Mouse (Mus musculus): Measurements from ENCODE around the gene Pheta1. TPM values are rescaled to one million over a fixed set of nuclear protein-coding genes. Genes with fewer than 3 reads are reported as not detected.

Pheta1 gene
- polyA plus RNA-seq (2012; rRNA removed) = 12.9 and 13.2 TPM in 2 replicates

DNA sequence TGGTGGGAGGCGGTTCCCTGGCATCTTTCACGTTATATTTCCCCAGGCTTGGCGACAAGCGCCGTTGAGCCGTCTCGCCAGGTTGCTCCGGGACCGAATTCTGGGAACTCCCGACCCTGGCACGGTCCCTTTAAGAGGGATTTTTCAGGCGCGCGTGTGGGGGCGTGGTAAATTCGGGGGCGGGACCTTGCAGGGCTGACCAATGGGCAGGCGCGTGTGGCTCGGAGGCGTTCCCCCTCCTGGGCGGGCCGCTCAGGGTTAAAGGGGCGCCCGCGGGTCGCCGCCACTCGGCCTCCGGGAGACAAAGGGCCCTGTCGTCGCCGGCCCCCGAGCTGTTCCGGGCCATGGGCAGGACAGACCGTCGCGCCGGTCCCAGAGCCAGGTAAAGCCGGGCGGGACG lies at the start of gene Pheta1:
Pheta1 (plus strand) TSS at position 242 of the 400 bp plus-strand sequence.
- Histone ChIP-seq H3K4me3 (ENCODE audit: insufficient read depth, low read length) (peak within 1 kb of the TSS; percentile 40), H3K4me1 (ENCODE audit: control insufficient read depth, insufficient read depth, low read length) (0 out of 2 replicates have a peak, but pooled peaks cover 2% of the 10 kb centered on the region), H3K27ac (ENCODE audit: insufficient read depth, low read length) (no peak within 1 kb of the TSS)
- TF ChIP-seq POLR2A (IDR thresholded peaks at IDR 0.05; ENCODE audit: extremely low read depth, insufficient read depth, low read length) (peak; percentile 60; the same call in 1 of the 2 replicates), CTCF (IDR thresholded peaks at IDR 0.05; ENCODE audit: extremely low read depth, insufficient read depth, low read length) (no peak)

DNA sequence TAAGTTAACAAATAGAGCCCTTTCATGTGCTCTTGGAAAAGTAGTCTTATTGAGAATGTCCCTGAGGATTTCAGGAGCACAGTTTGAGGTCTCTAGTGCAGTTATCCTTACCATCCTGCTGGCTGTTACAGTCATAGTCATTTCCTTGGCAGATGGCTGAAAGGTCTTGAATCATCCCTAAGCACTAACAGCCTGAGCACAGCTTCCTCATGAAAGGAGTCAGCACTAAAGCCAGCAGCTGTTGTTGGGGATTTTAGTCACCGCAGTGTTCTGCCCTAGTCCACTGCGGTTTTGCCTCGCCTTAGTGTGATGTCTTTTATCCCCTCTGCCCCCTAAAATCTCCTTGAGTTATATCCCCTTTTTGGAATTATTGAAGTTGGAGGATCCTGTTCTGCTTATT lies 41.6 kb upstream of the Pheta1 start:
- no peak overlapping the region for H3K27ac ChIP-seq (ENCODE audit: insufficient read depth, low read length)
- H3K4me3 ChIP-seq (ENCODE audit: insufficient read depth, low read length) = no peak overlapping the region
- peaks cover 14% of the 10 kb centered on the region for H3K4me1 ChIP-seq (ENCODE audit: control insufficient read depth, insufficient read depth, low read length)
- TF ChIP-seq POLR2A (IDR thresholded peaks at IDR 0.05; ENCODE audit: extremely low read depth, insufficient read depth, low read length) (no peak), CTCF (IDR thresholded peaks at IDR 0.05; ENCODE audit: extremely low read depth, insufficient read depth, low read length) (no peak)

DNA sequence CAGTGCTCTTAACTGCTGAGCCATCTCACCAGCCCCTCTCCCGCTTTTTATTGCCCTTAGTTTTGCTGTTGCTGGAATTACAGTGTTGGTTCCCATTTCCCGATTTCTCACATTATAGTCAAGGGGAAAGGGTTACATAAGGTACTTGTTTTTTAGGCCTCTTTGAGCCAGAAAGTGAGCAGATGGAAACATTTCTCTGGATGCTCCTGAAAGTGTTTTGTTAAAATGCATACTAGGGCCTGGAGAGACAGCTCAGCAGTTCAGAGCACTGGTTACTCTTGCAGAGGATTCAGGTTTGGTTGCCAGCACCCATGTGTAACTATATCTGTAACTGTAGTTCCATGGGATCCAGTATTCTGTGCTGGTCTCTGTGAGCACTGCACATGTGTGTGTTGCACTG lies 40.6 kb upstream of the Pheta1 start:
- Histone ChIP-seq H3K4me1 (ENCODE audit: control insufficient read depth, insufficient read depth, low read length) (peaks cover 16% of the 10 kb centered on the region), H3K4me3 (ENCODE audit: insufficient read depth, low read length) (no peak overlapping the region), H3K27ac (ENCODE audit: insufficient read depth, low read length) (no peak overlapping the region)
- no peak for TF ChIP-seq POLR2A (IDR thresholded peaks at IDR 0.05; ENCODE audit: extremely low read depth, insufficient read depth, low read length)
- no peak for TF ChIP-seq CTCF (IDR thresholded peaks at IDR 0.05; ENCODE audit: extremely low read depth, insufficient read depth, low read length)

DNA sequence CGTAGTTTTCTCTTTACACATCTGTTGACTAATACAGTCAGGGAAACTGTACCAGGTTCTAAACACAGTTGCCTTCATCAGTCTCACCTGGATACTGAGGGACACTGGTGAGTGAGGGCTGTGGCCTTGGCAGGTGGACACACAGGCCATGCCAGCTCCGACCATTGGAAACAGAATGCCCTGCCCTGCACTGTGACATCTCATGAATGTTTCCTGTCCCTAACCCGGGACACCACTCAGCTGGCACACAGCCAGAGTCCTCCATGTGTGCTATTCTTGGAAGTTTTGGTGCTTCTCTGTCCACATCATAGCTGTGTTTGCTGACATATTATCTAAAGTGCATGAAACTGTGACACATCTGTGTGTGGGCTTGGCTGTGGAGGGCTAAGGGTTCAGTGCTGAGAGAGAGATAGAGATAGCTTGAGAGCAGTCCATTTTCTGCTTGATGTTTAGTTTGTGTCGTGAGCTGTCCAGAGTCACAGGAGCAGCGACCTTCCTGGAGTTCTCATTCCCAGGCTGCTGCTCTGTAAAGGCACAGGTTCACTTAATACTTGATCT lies 39.0 kb upstream of the Pheta1 start:
- H3K27ac ChIP-seq (ENCODE audit: insufficient read depth, low read length) = no peak overlapping the region
- H3K4me1 ChIP-seq (ENCODE audit: control insufficient read depth, insufficient read depth, low read length) = peaks cover 14% of the 10 kb centered on the region
- TF ChIP-seq POLR2A (IDR thresholded peaks at IDR 0.05; ENCODE audit: extremely low read depth, insufficient read depth, low read length) (no peak), CTCF (IDR thresholded peaks at IDR 0.05; ENCODE audit: extremely low read depth, insufficient read depth, low read length) (no peak)
- H3K4me3 ChIP-seq (ENCODE audit: insufficient read depth, low read length) = no peak overlapping the region

DNA sequence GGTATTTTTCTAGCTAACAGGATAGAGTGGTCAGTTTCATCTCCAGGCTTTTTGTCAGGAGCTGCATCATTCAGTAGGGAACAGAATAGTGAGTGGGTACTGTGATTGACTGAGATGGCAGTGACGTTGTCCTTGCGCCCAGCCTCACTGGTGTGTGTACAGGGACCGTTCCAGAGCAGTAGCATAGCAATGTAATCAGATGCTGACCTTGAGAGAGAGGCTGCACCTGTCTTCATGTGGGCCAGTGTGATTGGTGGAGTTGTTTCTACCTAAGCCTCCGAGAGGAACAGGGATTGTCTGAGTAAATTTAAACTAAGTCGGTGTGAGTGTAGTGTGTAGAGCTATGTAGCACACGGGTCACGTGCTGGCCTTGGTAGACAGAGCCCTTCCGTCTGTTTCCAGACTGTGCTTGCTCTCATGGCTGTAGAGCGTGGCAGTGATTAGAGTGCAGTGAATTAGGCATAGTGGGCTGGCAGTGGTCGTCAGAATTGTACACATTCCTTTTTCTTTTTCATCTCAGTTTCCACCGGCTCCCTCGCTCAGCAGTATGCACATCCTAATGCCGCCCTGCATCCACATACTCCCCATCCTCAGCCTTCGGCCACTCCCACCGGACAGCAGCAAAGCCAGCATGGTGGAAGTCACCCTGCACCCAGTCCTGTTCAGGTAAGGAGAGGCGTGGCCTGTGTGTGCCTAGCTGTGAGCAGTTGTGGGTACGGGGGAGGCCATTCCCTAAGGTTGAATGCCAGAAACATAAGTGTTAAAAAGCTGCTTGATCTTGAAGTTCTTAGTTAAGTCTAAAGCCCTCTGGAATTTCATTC lies 38.2 kb upstream of the Pheta1 start:
- no peak for TF ChIP-seq POLR2A (IDR thresholded peaks at IDR 0.05; ENCODE audit: extremely low read depth, insufficient read depth, low read length)
- no peak for TF ChIP-seq CTCF (IDR thresholded peaks at IDR 0.05; ENCODE audit: extremely low read depth, insufficient read depth, low read length)
- peaks cover 14% of the 10 kb centered on the region for H3K4me1 ChIP-seq (ENCODE audit: control insufficient read depth, insufficient read depth, low read length)
- H3K27ac ChIP-seq (ENCODE audit: insufficient read depth, low read length) = no peak overlapping the region
- no peak overlapping the region for H3K4me3 ChIP-seq (ENCODE audit: insufficient read depth, low read length)

DNA sequence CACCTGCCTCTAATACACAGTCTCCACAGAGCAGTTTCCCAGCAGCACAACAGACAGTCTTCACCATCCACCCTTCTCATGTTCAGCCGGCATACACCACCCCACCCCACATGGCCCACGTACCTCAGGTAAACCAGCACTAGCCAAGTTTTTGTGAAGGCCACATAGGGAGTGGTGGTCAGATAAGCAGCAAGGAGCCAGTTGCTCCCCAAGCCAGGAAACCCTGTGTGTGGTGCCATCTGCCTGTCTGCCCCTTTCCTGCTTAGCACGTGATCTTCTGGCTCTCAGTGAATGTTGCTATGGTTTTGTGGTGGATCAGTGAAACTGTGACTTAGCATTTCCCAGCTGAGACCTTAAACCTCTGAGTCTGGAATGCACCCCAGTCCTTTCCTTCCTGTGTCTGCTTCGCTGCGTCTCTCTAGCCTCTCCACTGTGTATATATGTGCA lies 37.3 kb upstream of the Pheta1 start:
- TF ChIP-seq CTCF (IDR thresholded peaks at IDR 0.05; ENCODE audit: extremely low read depth, insufficient read depth, low read length) (no peak), POLR2A (IDR thresholded peaks at IDR 0.05; ENCODE audit: extremely low read depth, insufficient read depth, low read length) (no peak)
- Histone ChIP-seq H3K4me3 (ENCODE audit: insufficient read depth, low read length) (no peak overlapping the region), H3K4me1 (ENCODE audit: control insufficient read depth, insufficient read depth, low read length) (peaks cover 14% of the 10 kb centered on the region), H3K27ac (ENCODE audit: insufficient read depth, low read length) (peak overlapping the region; percentile 30; the same call in 1 of the 2 replicates)

DNA sequence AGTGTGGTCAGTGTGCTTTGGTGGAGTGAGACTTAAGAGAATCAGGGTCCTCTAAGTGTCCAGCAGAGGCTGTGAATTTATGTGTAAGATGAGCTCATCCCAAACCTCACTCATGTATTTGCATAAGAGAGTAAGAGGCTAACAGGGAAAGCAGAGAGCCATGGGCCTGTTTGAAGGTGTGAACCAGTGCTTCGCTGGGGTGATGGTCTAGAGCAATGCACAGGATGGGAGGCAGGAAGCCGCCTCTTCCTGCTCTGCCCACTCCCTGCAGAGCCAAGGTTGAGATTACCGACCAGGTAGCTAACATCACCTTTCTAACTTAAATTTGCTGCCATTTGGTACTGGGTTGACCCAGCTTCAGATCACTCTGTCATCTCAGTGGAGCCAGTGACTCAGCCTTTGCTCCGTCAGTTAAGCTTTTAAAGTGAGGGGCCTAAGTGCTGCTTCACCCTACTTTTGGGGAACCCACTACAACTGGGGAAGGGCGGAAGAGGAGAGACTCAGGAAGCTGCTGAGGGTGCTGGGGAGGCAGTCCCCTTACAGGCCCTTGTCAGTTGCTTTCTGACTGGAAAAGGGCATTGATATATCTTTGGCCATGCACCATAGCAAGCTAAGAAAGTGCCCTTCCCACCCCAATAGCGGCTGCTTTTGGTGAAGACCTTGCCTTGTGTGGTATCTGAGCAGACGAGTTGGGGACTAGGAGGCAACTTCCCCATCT lies 36.1 kb upstream of the Pheta1 start:
- Histone ChIP-seq H3K4me3 (ENCODE audit: insufficient read depth, low read length) (no peak overlapping the region), H3K4me1 (ENCODE audit: control insufficient read depth, insufficient read depth, low read length) (peaks cover 13% of the 10 kb centered on the region), H3K27ac (ENCODE audit: insufficient read depth, low read length) (no peak overlapping the region)
- no peak for TF ChIP-seq CTCF (IDR thresholded peaks at IDR 0.05; ENCODE audit: extremely low read depth, insufficient read depth, low read length)
- TF ChIP-seq POLR2A (IDR thresholded peaks at IDR 0.05; ENCODE audit: extremely low read depth, insufficient read depth, low read length) = no peak

DNA sequence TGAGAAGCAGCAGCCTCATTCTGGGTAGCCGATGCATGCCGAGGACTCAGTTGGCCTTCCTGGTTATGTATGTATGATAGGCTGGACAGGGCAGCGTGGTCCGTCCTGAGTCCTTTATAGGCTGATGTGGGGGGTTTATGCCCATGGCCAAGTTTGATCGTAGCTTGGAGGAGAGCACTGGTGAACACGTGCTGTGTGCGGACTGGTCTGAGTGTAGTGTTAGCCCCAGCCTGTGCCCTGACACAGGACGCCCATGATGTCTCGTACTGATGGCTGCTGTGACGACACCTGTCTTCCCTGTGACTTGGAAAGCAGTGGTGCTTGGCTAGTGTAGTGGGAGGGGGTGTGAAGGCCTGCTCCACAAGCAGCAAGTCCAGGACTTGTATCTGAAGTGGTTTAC lies 35.0 kb upstream of the Pheta1 start:
- peaks cover 13% of the 10 kb centered on the region for H3K4me1 ChIP-seq (ENCODE audit: control insufficient read depth, insufficient read depth, low read length)
- no peak overlapping the region for H3K27ac ChIP-seq (ENCODE audit: insufficient read depth, low read length)
- no peak for TF ChIP-seq CTCF (IDR thresholded peaks at IDR 0.05; ENCODE audit: extremely low read depth, insufficient read depth, low read length)
- TF ChIP-seq POLR2A (IDR thresholded peaks at IDR 0.05; ENCODE audit: extremely low read depth, insufficient read depth, low read length) = no peak
- H3K4me3 ChIP-seq (ENCODE audit: insufficient read depth, low read length) = no peak overlapping the region

DNA sequence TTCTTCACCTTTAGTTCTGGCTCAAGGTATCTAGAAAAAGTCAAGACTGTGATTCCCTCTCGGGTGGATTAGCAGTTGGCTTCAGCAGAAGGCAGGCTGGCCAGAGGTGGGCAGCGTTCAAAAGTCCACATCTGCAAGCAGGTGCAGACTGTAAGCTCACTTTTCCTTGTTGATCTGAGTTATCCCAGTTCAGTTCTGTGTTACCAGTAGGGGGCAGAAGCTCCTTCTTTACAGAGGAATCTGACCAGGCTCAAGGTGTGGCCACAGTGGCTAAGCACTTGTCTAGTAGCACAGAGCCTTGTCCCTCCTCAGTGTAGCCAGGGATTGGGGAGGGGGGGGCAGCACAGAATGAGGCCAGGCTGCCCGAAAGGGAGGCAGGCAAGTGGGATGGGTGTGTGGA lies 33.7 kb upstream of the Pheta1 start:
- TF ChIP-seq CTCF (IDR thresholded peaks at IDR 0.05; ENCODE audit: extremely low read depth, insufficient read depth, low read length) (peak; percentile 56), POLR2A (IDR thresholded peaks at IDR 0.05; ENCODE audit: extremely low read depth, insufficient read depth, low read length) (no peak)
- peaks cover 13% of the 10 kb centered on the region for H3K4me1 ChIP-seq (ENCODE audit: control insufficient read depth, insufficient read depth, low read length)

More for the DNA sequence above, 33.7 kb upstream of the Pheta1 start:
- Histone ChIP-seq H3K4me3 (ENCODE audit: insufficient read depth, low read length) (no peak overlapping the region), H3K27ac (ENCODE audit: insufficient read depth, low read length) (no peak overlapping the region)

All from cortical plate, adult 2 months (tissue).